Mouse (Mus musculus) megakaryocyte, embryonic 14.5 days (primary cell): ENCODE results near the gene Igfbp2.

Source experiments
- FLI1 ChIP-seq: IDR thresholded peaks from 2 replicates; pipeline ENCODE4 v1.6.1; 2012; ENCODE audit warnings: low read length, inconsistent platforms, mixed read lengths
- GATA1 ChIP-seq: IDR thresholded peaks from 3 replicates; pipeline ENCODE4 v1.6.1; 2012; ENCODE audit warnings: mixed read lengths, low read length, inconsistent platforms, borderline replicate concordance

DNA sequence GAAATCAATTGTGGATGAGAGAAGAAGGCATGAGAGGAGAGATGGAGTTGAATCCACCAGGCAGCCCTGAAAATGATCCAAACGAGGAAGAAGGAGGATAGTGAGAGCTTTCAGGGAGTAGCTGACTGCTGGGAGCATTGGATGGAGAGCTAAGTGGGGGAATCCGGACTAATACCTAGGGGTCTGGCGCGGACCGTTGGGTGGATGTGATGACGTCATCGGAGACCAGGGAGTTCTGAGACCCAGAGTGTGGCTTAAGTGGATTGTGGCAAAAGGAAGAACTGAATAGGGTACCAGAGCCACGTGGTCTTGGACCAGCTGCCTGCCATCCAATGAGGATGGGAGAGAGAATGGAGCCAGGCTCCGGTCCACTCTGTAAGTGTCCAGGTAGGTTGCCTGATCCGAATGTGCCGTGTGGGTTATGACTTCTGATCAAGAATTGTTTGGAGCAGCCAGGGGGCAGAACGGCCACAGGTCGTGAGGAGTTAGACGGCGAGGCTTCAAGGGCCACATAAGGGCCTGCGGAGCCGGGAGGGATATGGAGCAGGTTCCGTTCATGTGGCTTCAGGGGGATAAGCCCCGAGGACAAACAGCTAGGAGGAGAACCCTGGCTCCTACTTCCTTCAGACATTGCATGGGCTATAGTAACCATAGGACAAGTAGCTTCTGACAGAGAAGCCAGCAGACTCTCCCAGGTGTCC, 32.1 kb downstream of the Igfbp2 start:
- TF ChIP-seq GATA1 (no peak), FLI1 (no peak)
